Mouse (Mus musculus): ENCODE results near the gene Arih1. TPM values are rescaled to one million over a fixed set of nuclear protein-coding genes. Genes with fewer than 3 reads are reported as not detected.
A peak's percentile ranks its signal among the peaks of the same experiment; 100 is the strongest.

Arih1 gene
- total and polyA plus RNA-seq, 3 experiments: 46.5 to 60.4 (median 48.4) TPM

DNA sequence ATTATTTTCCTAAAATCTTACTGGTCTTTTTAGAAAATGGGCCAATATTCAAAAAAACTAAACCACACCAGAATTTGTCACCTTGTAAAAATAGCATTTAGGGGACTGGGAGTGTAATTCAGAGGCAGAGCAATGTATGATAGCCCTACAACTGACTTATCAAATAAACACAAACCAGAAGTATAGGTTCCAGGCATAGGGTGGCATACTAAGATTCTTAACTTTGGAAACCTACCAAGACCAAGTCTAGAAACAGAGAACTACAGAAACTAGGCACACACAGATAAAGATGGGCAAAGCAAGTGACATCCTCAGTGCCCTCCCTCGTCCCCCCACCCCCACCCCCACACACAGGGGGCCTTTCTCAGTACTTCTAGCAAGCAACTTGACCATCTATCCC lies 11.6 kb downstream of the Arih1 start (continued):
- TF ChIP-seq MYB (IDR thresholded peaks at IDR 0.05; ENCODE audit: low read depth, low read length): no peak

DNA sequence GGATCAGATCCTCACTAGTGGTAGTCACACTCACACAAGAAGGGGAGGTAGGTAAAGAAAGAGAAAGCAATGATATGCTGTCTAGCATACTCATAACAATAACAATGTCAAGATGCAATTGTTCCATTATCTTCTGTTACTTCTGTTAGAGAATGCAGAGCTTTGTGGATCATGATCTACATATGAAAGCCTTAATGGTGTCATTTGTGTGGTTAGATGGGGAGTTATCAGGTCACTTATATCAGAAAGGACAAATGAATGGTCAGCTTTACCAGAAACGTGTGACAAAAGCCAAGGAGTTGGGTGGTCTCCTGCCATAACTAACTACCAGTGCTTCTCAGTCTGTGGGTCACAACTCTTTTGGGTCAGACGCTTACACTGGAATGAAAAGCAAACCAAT lies 13.2 kb downstream of the Arih1 start:
- H3K27ac ChIP-seq (ENCODE audit: control insufficient read depth, low read depth, low read length): no peak overlapping the region
- no peak for DNase-seq (ENCODE audit: low read depth, low spot score)
- H3K9me3 ChIP-seq (replicated peaks; ENCODE audit: insufficient read depth, low read length): no peaks in the 10 kb centered on the region
- peaks cover 62% of the 10 kb centered on the region for H3K79me2 ChIP-seq (ENCODE audit: control insufficient read depth, insufficient read depth, low read length, poor library complexity)
- TF ChIP-seq MXI1 (IDR thresholded peaks at IDR 0.05; ENCODE audit: low read depth, low read length): no peak
- no peak for TF ChIP-seq SMC3 (IDR thresholded peaks at IDR 0.05; ENCODE audit: low read depth, low read length)
- TF ChIP-seq ZC3H11A (IDR thresholded peaks at IDR 0.05; ENCODE audit: low read depth, low read length): no peak
- TF ChIP-seq BHLHE40 (IDR thresholded peaks at IDR 0.05; ENCODE audit: borderline replicate concordance, low read depth, low read length): no peak
- TF ChIP-seq GABPA (IDR thresholded peaks at IDR 0.05; ENCODE audit: low read depth, low read length): no peak
- TF ChIP-seq MAZ (IDR thresholded peaks at IDR 0.05; ENCODE audit: low read depth, low read length): no peak
- no peak for TF ChIP-seq E2F4 (IDR thresholded peaks at IDR 0.05; ENCODE audit: borderline replicate concordance, low read depth, low read length)
- TF ChIP-seq USF2 (IDR thresholded peaks at IDR 0.05; ENCODE audit: borderline replicate concordance in 1 of 2, insufficient read depth in 1 of 2, low read depth in 1 of 2, low read length in 2 of 2): no peak
- TF ChIP-seq ELF1 (IDR thresholded peaks at IDR 0.05; ENCODE audit: low read depth, low read length): no peak
- no peak for TF ChIP-seq SIN3A (IDR thresholded peaks at IDR 0.05; ENCODE audit: low read length)
- no peak for TF ChIP-seq MAX (IDR thresholded peaks at IDR 0.05; ENCODE audit: low read length)
- no peak for TF ChIP-seq MYB (IDR thresholded peaks at IDR 0.05; ENCODE audit: low read depth, low read length)
- no peak for TF ChIP-seq JUND (IDR thresholded peaks at IDR 0.05; ENCODE audit: low read depth, low read length)
- no peak for TF ChIP-seq KAT2A (conservative IDR thresholded peaks at IDR 0.05; ENCODE audit: low read depth, low read length)
- TF ChIP-seq NELFE (IDR thresholded peaks at IDR 0.05; ENCODE audit: low read depth, low read length): no peak
- no peaks in the 10 kb centered on the region for H3K27me3 ChIP-seq (ENCODE audit: control insufficient read depth in 1 of 2, insufficient read depth in 2 of 2, low read length in 2 of 2)
- peaks cover 11 to 53% of the 10 kb centered on the region in 2 experiments for H3K4me1 ChIP-seq (ENCODE audit: control insufficient read depth in 1 of 2, insufficient read depth in 2 of 2, low read length in 2 of 2)
- no peak overlapping the region for H3K9ac ChIP-seq (ENCODE audit: control insufficient read depth, low read depth, low read length, poor library complexity, severe bottlenecking)
- peaks cover 12 to 69% of the 10 kb centered on the region in 2 experiments for H3K36me3 ChIP-seq (ENCODE audit: control insufficient read depth in 1 of 2, insufficient read depth in 2 of 2, low read length in 2 of 2)
- no peak overlapping the region for H3K4me3 ChIP-seq (ENCODE audit: control insufficient read depth in 1 of 2, insufficient read depth in 1 of 2, low read depth in 2 of 2, low read length in 2 of 2)

DNA sequence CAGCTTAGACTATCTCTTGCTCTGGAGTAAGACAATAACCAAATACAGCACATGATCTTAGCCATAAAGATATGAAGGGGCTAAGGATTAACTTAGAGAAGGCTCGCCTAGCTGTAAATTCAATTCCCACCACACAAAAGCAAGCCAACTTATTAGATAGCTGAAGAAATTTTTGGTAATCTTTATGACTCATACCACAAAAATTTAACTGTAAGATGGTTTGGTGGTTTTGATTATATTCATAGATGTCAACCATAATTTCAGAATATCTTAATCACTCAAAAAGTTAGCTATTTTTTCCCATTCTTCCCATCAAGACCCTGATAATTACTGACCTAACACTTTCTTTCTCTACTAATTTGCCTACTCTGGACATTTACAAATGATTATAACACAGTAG lies 17.0 kb downstream of the Arih1 start:
- no peak overlapping the region for H3K9ac ChIP-seq (ENCODE audit: control insufficient read depth, low read depth, low read length, poor library complexity, severe bottlenecking)
- no peaks in the 10 kb centered on the region for H3K27me3 ChIP-seq (ENCODE audit: control insufficient read depth in 1 of 2, insufficient read depth in 2 of 2, low read length in 2 of 2)
- peak; percentile 46 for DNase-seq (ENCODE audit: low read depth, low spot score)
- H3K36me3 ChIP-seq (ENCODE audit: control insufficient read depth in 1 of 2, insufficient read depth in 2 of 2, low read length in 2 of 2): peaks cover 7 to 56% of the 10 kb centered on the region in 2 experiments
- TF ChIP-seq EP300 (IDR thresholded peaks at IDR 0.05; ENCODE audit: low read depth in 1 of 2, low read length in 2 of 2) (peak; percentile 49 to 67), USF1 (IDR thresholded peaks at IDR 0.05; ENCODE audit: low read depth, low read length) (peak; percentile 48; the same call in 1 of the 2 replicates), ETS1 (IDR thresholded peaks at IDR 0.05; ENCODE audit: low read depth, low read length) (peak; percentile 44; the same call in 1 of the 2 replicates), RCOR1 (IDR thresholded peaks at IDR 0.05; ENCODE audit: low read depth, low read length) (peak; percentile 44; the same call in 1 of the 2 replicates), TCF12 (IDR thresholded peaks at IDR 0.05; ENCODE audit: low read depth, low read length) (0 out of 2 replicates have a peak, but pooled peaks have one; percentile 28), POLR2AphosphoS5 (IDR thresholded peaks at IDR 0.05; ENCODE audit: borderline replicate concordance, low read depth, low read length) (no peak), JUND (IDR thresholded peaks at IDR 0.05; ENCODE audit: low read depth, low read length) (no peak), SIN3A (IDR thresholded peaks at IDR 0.05; ENCODE audit: low read length) (peak; percentile 38; the same call in 1 of the 2 replicates)
- H3K79me2 ChIP-seq (ENCODE audit: control insufficient read depth, insufficient read depth, low read length, poor library complexity): peaks cover 52% of the 10 kb centered on the region
- H3K4me3 ChIP-seq (ENCODE audit: control insufficient read depth in 1 of 2, insufficient read depth in 1 of 2, low read depth in 2 of 2, low read length in 2 of 2): no peak overlapping the region
- H3K4me1 ChIP-seq (ENCODE audit: control insufficient read depth in 1 of 2, insufficient read depth in 2 of 2, low read length in 2 of 2): peaks cover 12 to 46% of the 10 kb centered on the region in 2 experiments
- no peak overlapping the region; the same call in 1 of the 2 replicates for H3K27ac ChIP-seq (ENCODE audit: control insufficient read depth, low read depth, low read length)
- H3K9me3 ChIP-seq (replicated peaks; ENCODE audit: insufficient read depth, low read length): no peaks in the 10 kb centered on the region

All from MEL (cell line).